Mouse (Mus musculus): Measurements from ENCODE around the gene Col4a3. TPM values are rescaled to one million over a fixed set of nuclear protein-coding genes. Genes with fewer than 3 reads are reported as not detected.

Gene Col4a3
- polyA plus RNA-seq, 1 experiment from 2014 or later: 0.14 TPM

GRCm38 (mm10) chr1:82590266-82590665 lies 3.5 kb downstream of the Col4a3 start:
- Histone ChIP-seq H3K4me3 (replicated peaks; ENCODE audit: low read depth, low read length) (no peak overlapping the region), H3K36me3 (ENCODE audit: control insufficient read depth, insufficient read depth, low read length) (no peaks in the 10 kb centered on the region), H3K9ac (replicated peaks; ENCODE audit: low read length) (no peak overlapping the region), H3K4me1 (ENCODE audit: control insufficient read depth, insufficient read depth, low read length) (0 out of 2 replicates have a peak, but pooled peaks cover 8% of the 10 kb centered on the region), H3K27me3 (ENCODE audit: control insufficient read depth, insufficient read depth, low read length) (peaks cover 13% of the 10 kb centered on the region), H3K27ac (replicated peaks; ENCODE audit: low read depth, low read length) (no peak overlapping the region), H3K4me2 (ENCODE audit: low read length) (no peak overlapping the region), H3K9me3 (ENCODE audit: control insufficient read depth, low read length) (no peaks in the 10 kb centered on the region)
- DNase-seq: no peak
- ATAC-seq (ENCODE audit: low FRiP score, low TSS enrichment): no peak
- 81% methylated on average over 4 of the region's 4 CpGs for WGBS

- DNase-seq: peak; percentile 9
- WGBS: 83% methylated on average over 6 of the region's 6 CpGs
- no peak for ATAC-seq (ENCODE audit: low FRiP score, low TSS enrichment)
These were observed 10.3 kb downstream of the Col4a3 start for GRCm38 (mm10) chr1:82596864-82597596.

GRCm38 (mm10) chr1:82603198-82603950 lies 16.7 kb downstream of the Col4a3 start:
- no peak overlapping the region for H3K4me2 ChIP-seq (ENCODE audit: low read length)
- H3K27ac ChIP-seq (replicated peaks; ENCODE audit: low read depth, low read length): no peak overlapping the region
- DNase-seq (no peak), ATAC-seq (ENCODE audit: low FRiP score, low TSS enrichment) (no peak)
- H3K4me3 ChIP-seq (replicated peaks; ENCODE audit: low read depth, low read length): no peak overlapping the region
- H3K4me1 ChIP-seq (ENCODE audit: control insufficient read depth, insufficient read depth, low read length): no peaks in the 10 kb centered on the region
- H3K27me3 ChIP-seq (ENCODE audit: control insufficient read depth, insufficient read depth, low read length): no peaks in the 10 kb centered on the region
- no peaks in the 10 kb centered on the region for H3K9me3 ChIP-seq (ENCODE audit: control insufficient read depth, low read length)
- no peak overlapping the region for H3K9ac ChIP-seq (replicated peaks; ENCODE audit: low read length)
- 74% methylated on average over 7 of the region's 7 CpGs for WGBS
- no peaks in the 10 kb centered on the region for H3K36me3 ChIP-seq (ENCODE audit: control insufficient read depth, insufficient read depth, low read length)

More at GRCm38 (mm10) chr1:82596864-82597596, 10.3 kb downstream of the Col4a3 start:
- no peaks in the 10 kb centered on the region for H3K27me3 ChIP-seq (ENCODE audit: control insufficient read depth, insufficient read depth, low read length)
- no peak overlapping the region for H3K4me3 ChIP-seq (replicated peaks; ENCODE audit: low read depth, low read length)
- no peaks in the 10 kb centered on the region for H3K4me1 ChIP-seq (ENCODE audit: control insufficient read depth, insufficient read depth, low read length)
- no peak overlapping the region for H3K9ac ChIP-seq (replicated peaks; ENCODE audit: low read length)
- no peak overlapping the region for H3K27ac ChIP-seq (replicated peaks; ENCODE audit: low read depth, low read length)
- H3K4me2 ChIP-seq (ENCODE audit: low read length): no peak overlapping the region
- no peaks in the 10 kb centered on the region for H3K9me3 ChIP-seq (ENCODE audit: control insufficient read depth, low read length)
- no peaks in the 10 kb centered on the region for H3K36me3 ChIP-seq (ENCODE audit: control insufficient read depth, insufficient read depth, low read length)

GRCm38 (mm10) chr1:82605347-82605746 lies 18.6 kb downstream of the Col4a3 start:
- no peaks in the 10 kb centered on the region for H3K36me3 ChIP-seq (ENCODE audit: control insufficient read depth, insufficient read depth, low read length)
- no peak overlapping the region for H3K4me3 ChIP-seq (replicated peaks; ENCODE audit: low read depth, low read length)
- H3K9ac ChIP-seq (replicated peaks; ENCODE audit: low read length): no peak overlapping the region
- DNase-seq (no peak), ATAC-seq (ENCODE audit: low FRiP score, low TSS enrichment) (no peak)
- H3K4me2 ChIP-seq (ENCODE audit: low read length): no peak overlapping the region
- H3K4me1 ChIP-seq (ENCODE audit: control insufficient read depth, insufficient read depth, low read length): no peaks in the 10 kb centered on the region
- H3K27ac ChIP-seq (replicated peaks; ENCODE audit: low read depth, low read length): no peak overlapping the region
- 85% methylated on average over 7 of the region's 7 CpGs for WGBS
- no peaks in the 10 kb centered on the region for H3K27me3 ChIP-seq (ENCODE audit: control insufficient read depth, insufficient read depth, low read length)
- H3K9me3 ChIP-seq (ENCODE audit: control insufficient read depth, low read length): no peaks in the 10 kb centered on the region

GRCm38 (mm10) chr1:82605856-82606255 lies 19.1 kb downstream of the Col4a3 start:
- no peaks in the 10 kb centered on the region for H3K9me3 ChIP-seq (ENCODE audit: control insufficient read depth, low read length)
- H3K36me3 ChIP-seq (ENCODE audit: control insufficient read depth, insufficient read depth, low read length): no peaks in the 10 kb centered on the region
- no peak overlapping the region for H3K4me3 ChIP-seq (replicated peaks; ENCODE audit: low read depth, low read length)
- H3K27ac ChIP-seq (replicated peaks; ENCODE audit: low read depth, low read length): no peak overlapping the region
- no peak overlapping the region for H3K9ac ChIP-seq (replicated peaks; ENCODE audit: low read length)
- ATAC-seq (ENCODE audit: low FRiP score, low TSS enrichment): no peak
- H3K27me3 ChIP-seq (ENCODE audit: control insufficient read depth, insufficient read depth, low read length): no peaks in the 10 kb centered on the region
- no peak overlapping the region for H3K4me2 ChIP-seq (ENCODE audit: low read length)
- no peaks in the 10 kb centered on the region for H3K4me1 ChIP-seq (ENCODE audit: control insufficient read depth, insufficient read depth, low read length)
- WGBS: 94% methylated on average over 7 of the region's 7 CpGs
- no peak for DNase-seq

GRCm38 (mm10) chr1:82608646-82609262 lies 22.0 kb downstream of the Col4a3 start:
- H3K36me3 ChIP-seq (ENCODE audit: control insufficient read depth, insufficient read depth, low read length): no peaks in the 10 kb centered on the region
- no peak for ATAC-seq (ENCODE audit: low FRiP score, low TSS enrichment)
- no peak overlapping the region for H3K4me3 ChIP-seq (replicated peaks; ENCODE audit: low read depth, low read length)
- WGBS: 79% methylated on average over 9 of the region's 9 CpGs
- no peaks in the 10 kb centered on the region for H3K27me3 ChIP-seq (ENCODE audit: control insufficient read depth, insufficient read depth, low read length)
- no peaks in the 10 kb centered on the region for H3K4me1 ChIP-seq (ENCODE audit: control insufficient read depth, insufficient read depth, low read length)
- DNase-seq: no peak
- no peak overlapping the region for H3K27ac ChIP-seq (replicated peaks; ENCODE audit: low read depth, low read length)
- no peak overlapping the region for H3K9ac ChIP-seq (replicated peaks; ENCODE audit: low read length)
- H3K9me3 ChIP-seq (ENCODE audit: control insufficient read depth, low read length): no peaks in the 10 kb centered on the region
- H3K4me2 ChIP-seq (ENCODE audit: low read length): no peak overlapping the region

- Histone ChIP-seq H3K9me3 (ENCODE audit: control insufficient read depth, low read length) (no peaks in the 10 kb centered on the region), H3K27me3 (ENCODE audit: control insufficient read depth, insufficient read depth, low read length) (no peaks in the 10 kb centered on the region), H3K9ac (replicated peaks; ENCODE audit: low read length) (no peak overlapping the region), H3K36me3 (ENCODE audit: control insufficient read depth, insufficient read depth, low read length) (no peaks in the 10 kb centered on the region), H3K4me2 (ENCODE audit: low read length) (no peak overlapping the region), H3K27ac (replicated peaks; ENCODE audit: low read depth, low read length) (no peak overlapping the region), H3K4me1 (ENCODE audit: control insufficient read depth, insufficient read depth, low read length) (no peaks in the 10 kb centered on the region), H3K4me3 (replicated peaks; ENCODE audit: low read depth, low read length) (no peak overlapping the region)
- 93% methylated on average over 9 of the region's 9 CpGs for WGBS
- no peak for DNase-seq
- ATAC-seq (ENCODE audit: low FRiP score, low TSS enrichment): no peak
These were observed 25.4 kb downstream of the Col4a3 start for GRCm38 (mm10) chr1:82612061-82612660.

- Histone ChIP-seq H3K4me3 (replicated peaks; ENCODE audit: low read depth, low read length) (no peak overlapping the region), H3K9ac (replicated peaks; ENCODE audit: low read length) (no peak overlapping the region), H3K4me2 (ENCODE audit: low read length) (no peak overlapping the region), H3K27ac (replicated peaks; ENCODE audit: low read depth, low read length) (no peak overlapping the region), H3K4me1 (ENCODE audit: control insufficient read depth, insufficient read depth, low read length) (no peaks in the 10 kb centered on the region), H3K27me3 (ENCODE audit: control insufficient read depth, insufficient read depth, low read length) (no peaks in the 10 kb centered on the region), H3K36me3 (ENCODE audit: control insufficient read depth, insufficient read depth, low read length) (no peaks in the 10 kb centered on the region), H3K9me3 (ENCODE audit: control insufficient read depth, low read length) (no peaks in the 10 kb centered on the region)
- 78% methylated on average over 5 of the region's 5 CpGs for WGBS
- ATAC-seq (ENCODE audit: low FRiP score, low TSS enrichment) (no peak), DNase-seq (no peak)
These were observed 31.3 kb downstream of the Col4a3 start for GRCm38 (mm10) chr1:82618001-82618400.

All from midbrain, embryonic 14.5 days (tissue).